Mouse (Mus musculus) spleen, postnatal 14 days (tissue): Measurements from ENCODE around the gene Dclk2.
A peak's percentile ranks its signal among the peaks of the same experiment; 100 is the strongest.

Source experiments
- DNase-seq, 2 experiments: peaks; one replicate each; pipeline ENCODE4 v3.0.0; 2021 to 2022; ENCODE audit warnings: low spot score in 2 of 2

Gene Dclk2

DNA sequence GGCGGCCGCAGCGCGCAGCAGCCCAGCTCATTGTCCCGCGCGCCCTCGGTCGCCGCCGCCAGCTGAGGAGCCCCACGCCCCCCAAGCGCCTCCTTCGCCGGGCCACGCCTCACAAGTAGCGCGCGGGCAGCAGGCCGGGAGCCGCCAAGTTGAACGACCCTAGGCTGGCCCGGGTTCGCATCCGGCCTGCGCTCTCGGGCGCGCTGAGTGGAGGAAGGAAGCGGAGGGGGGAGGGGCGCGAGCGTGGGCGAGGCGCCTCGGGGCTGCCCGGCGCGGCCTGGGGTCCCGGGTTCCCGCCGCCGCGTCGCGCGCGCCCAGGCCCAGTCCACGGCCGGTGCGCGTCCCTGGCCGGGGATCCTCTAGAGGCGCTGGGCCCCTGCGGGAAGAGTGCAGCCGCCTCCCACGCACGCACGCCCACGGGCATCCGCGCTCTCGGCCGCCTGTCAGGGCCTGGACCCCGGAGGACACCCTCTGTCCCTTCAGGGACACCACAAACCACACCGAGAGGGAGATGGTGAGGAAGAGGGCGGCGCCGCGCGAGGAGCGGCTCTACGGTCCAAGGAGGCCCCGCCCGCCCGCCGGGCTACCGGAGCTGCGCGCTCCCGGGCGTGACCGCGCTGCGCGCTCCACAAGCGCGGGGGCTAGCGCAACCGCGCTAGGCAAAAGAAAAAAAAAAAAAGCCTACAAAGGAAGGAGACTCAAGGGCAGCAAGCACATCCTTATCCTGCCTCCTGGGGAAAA lies at the start of gene Dclk2:
Gene Dclk2 (minus strand): TSS at position 510 of the 741 bp plus-strand sequence.
- peak; percentile 47 to 61 for DNase-seq

DNA sequence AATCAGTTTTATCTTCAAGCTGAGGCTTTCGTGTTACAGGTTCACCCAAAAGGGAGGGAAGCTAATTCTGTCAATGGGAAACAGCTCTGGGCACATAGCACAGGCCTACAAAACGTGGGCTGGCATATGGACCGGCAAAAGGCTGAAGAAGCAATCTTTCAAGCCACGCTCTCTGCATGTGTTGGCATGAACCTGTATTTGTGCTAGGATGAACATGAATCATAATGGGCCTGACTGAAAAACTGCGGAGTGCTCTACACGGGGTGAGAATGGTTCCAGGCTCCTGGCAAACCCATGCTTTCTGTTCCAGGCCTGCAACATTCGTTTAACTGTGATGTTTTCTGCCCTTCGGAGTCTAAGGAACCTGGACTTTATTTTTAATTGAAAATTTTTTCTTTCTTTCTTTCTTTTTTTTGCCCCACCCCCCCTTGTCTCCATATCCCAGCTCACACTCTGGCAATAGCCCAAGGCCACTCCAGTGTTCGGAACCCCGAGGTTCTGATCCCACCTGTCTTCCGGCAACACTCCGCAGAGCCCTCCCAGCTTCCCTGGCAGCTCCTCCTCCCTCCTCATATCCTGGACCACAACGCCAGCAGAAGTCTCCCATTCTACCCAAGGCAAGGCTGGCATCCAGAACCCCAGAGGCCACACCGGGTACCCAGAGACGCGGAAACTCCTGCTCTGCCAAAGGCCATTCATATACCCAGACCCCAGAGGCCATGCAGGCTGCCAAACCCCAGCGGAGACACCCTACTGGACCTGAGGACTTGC lies 42.2 kb upstream of the Dclk2 start:
- DNase-seq: no peak

DNA sequence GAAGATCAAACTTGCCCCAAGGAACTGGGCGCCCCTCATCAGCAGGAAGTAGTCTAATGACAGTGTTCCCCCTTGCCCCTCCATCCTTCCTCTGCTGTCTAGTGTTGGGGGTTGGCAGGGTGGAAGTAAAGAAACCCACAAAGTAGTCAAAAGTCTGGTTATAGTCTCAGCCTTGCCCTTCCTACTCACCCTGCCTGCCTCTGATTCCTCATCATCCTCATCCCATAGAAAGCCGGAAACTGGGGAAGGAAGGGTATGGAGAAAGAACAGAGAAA lies 40.7 kb upstream of the Dclk2 start:
- no peak for DNase-seq

DNA sequence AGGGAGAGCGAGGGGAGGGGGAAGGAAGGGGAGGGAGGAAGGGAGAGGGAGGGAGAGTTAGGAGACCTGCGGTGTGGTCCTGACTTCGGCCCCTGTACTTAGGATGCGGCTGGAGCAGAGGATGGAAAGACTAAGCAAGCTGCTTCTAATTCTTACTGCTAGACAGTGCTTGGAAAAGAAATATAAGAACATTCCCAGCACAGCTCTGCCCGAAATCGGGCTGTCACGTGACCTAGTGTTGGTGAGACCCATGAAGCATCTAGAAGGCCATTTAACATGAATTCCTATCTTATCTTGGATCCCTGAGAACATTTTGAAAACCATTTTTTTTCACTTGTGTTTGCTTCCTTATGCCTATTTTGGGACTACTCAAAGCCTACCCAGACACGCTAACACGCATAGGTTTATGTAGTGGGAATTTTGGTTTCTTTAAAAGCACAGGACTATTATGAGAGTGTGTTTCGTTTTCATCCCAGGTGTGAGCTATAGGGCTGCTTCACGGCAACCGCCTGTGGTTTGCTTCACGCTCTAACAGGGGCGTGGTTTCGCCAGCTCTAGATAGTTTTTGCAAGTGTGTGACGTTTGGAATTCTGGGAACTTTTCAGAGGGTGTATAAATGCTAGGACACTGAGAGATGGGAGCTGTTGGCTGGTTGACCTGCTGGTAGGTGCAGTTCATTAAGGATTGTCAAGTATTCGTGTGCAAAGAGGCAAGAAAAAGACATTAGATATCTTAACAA lies 40.2 kb upstream of the Dclk2 start:
- DNase-seq: no peak

DNA sequence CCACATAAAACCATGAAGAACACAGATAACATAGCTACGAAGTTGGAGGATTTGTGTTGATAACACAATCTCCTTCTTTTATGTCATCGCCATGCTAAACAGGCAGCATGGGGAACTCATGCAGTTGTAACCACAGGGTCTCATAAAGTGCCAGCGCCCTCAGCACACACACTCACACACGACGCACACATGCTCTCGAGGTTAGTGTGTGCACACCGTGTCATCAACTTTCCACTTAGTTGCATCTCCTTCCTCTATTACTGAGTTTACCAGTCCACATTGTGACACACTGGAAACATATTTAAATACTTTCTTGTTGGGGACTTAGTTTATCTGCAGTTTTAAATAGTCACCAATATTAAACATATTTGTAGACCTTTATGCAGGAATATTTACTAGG lies 38.4 kb upstream of the Dclk2 start:
- no peak for DNase-seq

DNA sequence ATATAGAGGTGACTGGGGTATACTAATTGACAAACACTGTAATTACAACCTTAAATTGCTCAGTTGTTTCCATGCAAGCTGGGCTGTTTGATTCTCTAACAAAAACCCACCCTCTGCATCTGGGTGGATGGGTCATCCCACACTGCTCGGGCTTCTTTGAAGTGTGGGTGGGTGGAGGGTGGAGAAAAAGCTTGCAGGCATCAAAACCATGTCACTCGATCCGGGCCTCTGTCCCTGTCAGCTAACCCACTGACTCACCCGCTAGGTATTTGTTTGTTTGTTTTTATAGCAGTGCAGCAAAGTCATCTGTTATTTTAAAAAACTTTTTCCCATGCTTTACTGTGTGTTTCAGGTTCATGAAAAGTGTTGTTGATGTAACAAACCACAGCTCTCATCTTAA lies 34.7 kb upstream of the Dclk2 start:
- DNase-seq: no peak

DNA sequence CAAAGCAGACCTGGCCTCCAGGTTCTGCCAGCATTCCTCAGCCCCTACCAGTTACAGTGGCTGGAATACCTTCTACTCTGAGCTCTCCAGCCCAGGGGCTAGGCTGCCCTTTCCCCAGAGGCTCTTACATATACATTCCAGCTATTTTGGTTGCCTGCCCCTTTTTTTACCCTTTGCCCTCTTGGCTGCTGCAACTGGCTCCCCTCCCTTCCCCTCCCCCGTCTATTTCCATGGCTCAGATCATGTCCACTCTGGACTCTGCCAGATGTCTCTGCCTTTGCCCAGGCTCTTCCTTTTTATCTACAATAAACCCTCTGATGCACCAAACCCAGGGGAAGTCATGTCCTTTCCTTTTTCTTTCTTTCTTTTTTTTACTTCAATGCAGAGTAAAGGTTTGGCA lies 33.9 kb upstream of the Dclk2 start:
- DNase-seq: no peak

DNA sequence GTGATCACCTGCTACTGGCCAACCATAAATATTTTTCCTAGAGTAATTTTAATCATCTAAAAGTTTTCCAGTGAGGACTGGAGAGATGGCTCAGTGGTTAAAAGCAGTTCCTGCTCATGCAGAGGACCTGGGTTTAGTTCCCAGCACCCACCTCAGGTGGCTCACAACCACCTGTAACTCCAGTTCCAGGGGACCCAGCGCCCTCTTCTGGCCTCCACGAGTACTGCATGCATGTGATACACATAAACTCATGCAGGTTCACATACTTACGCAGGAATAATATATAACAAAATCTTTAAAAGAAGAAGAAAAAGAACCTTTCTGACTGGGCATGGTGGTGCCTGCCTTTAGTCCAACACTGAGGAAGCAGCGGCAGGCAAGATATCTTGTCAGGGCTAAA lies 33.2 kb upstream of the Dclk2 start:
- no peak for DNase-seq

DNA sequence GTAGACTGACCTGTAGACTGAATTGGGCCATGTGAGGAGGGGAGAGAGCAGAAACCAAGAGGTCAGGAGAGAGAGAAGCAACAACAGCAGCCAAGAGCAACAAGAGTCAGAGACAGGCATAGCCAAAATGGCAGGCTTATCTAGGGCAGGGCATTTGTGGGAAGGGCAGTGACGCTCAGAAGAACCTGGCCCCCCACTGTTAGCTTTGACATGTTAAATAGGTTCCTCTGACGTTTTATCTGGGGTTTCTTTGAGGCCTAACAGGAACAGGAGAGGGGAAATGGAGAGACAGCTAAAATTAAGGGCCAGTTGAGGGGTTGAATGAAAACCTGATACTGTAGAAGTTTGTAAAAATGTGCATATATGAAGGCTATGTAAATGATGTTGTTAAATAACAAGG lies 30.0 kb upstream of the Dclk2 start:
- no peak for DNase-seq

DNA sequence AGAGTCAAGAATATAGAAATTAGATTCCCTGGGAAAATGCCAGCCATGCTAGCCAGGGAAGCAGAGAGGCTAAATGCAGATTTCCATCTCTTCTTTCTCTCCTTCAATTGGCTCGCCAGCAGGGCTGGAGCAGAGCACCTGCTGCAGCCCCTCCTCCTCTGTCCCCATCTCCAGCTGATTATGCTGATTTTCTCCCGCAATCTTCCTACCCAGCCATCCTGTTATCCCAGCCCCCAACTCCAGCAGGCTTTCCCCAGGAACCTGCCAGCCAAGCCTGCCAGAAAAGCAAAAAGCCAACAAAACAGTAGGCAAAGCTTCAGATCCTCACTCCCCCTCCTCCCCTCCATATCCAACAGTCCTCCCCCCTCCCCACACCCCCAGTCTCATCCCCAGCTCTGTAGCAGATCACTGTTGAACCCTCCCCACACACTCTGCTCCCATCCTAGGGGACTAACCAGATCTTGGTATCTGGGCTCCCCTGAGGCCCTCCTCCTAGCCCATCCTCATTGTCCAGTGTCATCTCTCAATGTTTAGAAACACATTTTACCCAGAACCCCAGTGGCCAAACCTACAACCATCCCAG lies 15.7 kb upstream of the Dclk2 start:
- no peak for DNase-seq

DNA sequence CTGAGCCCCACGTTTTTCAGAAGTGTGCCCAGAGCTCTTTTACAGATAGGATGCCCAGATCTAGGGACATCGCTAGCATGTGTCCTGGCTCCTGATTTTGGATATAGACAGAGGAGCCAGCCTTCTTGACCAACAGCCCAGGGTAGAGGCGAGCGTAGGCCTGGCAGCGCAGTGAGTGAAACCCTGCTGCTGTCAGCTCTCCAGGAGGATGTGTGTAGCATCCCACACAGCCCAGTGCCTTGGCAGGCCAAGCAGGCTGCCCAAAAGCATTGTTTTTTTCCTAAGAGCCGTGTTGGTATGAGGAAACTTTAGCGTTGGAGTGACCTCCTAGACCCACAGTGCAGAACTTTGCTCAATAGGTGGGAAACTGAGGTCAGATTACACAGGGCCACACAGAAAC lies 12.8 kb upstream of the Dclk2 start:
- no peak for DNase-seq

DNA sequence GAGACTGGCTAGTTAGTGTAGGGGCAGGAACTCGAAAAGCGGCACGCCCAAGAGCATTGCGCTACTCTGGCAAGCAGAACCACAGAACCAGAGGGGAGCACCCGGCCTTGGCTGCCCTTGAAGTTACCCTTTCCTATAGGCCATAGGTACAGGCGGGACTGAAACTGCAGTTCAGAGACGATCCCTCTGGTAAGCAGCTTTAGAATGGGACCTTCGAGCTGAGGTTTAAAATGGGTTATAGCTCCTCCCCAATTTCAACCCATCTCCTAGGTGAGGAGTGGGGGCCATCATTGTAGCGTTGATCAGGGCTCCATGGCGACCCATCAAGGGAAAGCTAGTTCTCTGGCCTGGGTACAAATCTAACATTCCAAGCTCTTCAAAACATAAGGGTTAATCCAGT lies 3.0 kb upstream of the Dclk2 start:
- DNase-seq: no peak

DNA sequence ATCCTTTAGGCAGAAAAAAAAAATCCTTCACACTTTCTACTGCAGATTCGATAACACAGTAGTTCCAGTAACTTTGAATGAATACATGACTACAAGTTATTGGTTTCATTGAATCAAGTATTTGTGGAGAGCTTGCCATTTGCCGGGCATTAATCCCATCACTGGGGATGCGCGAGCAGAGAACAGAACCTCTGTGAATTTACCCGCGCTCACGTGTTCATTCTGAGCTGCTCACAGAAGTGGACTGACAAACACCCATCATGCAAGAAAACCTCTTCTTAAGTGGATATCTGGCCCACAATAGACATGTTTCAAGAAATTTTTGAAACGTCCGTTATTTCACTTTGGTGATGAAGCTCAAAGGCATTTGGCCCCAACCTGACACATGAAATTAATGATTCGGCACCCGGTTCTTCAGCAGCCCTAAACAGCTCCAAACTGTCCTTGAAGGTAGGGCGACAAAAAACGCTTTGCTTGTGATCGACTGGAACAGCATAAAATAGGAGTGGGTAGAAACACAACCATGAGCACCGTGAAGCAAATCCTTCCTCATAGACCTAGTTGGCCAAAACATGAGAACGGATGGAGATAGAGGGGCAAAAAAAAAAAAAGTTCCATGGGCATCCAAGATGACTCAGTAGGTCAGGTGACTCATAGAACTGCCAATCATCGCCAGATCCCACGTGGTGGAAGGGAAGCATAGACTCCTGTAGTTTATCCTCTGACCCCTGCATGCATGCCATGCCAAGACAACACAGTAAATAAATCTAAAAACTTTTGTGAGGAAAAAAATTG lies 726 bp upstream of the Dclk2 start:
- no peak for DNase-seq

DNA sequence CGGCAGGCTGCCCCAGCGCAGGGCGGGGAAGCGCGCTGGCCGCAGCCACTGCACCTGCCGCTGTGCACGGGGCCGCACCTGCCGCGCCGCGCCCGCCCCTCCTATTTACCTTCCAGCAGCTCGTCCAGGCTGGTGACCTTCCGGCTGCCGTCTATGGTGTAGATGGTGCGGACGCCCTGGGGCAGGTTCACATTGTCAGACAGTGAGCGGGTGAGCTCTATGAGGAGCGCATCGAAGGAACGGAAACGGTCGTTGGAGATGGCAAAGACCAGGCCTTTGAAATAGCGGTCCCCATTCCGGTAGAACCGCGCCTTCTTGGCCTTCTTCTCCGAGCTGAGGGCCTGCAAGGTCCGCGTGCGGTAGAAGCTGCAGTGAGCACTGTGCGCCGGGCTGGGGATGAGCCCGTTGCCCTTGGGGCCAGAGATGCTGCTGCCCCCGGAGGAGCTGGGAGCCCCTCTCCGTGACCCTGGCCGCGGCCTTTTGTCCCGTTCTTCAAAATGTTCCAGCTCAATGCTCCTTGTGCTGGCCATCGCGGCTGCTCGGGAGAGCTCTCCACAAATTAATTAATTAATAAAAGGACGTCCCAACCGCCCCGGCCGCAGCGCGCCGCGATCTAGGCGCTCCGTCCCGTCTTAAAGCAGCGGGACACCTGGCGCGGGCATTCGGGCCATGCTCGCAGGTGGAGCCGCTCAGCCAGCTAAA lies 860 bp downstream of the Dclk2 start:
- DNase-seq: no peak

DNA sequence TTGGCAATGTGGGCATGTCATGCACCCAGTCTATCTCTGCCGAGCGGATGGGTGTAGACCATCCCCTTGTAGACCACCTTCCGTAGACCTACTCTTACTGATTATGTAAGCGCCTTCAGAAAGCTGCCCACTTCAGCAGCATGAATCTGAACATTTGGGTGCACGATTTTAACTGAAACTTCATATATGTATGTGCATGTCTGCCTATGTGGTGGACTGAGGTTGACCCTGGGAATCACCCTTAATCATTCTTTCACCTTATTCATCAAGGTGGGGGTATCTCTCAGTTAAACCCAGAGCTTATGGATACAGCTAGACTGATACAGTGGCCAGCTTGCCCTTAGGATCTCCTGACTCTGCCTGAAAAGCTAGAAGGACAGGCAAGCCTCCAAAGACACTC lies 3.6 kb downstream of the Dclk2 start:
- DNase-seq: no peak

DNA sequence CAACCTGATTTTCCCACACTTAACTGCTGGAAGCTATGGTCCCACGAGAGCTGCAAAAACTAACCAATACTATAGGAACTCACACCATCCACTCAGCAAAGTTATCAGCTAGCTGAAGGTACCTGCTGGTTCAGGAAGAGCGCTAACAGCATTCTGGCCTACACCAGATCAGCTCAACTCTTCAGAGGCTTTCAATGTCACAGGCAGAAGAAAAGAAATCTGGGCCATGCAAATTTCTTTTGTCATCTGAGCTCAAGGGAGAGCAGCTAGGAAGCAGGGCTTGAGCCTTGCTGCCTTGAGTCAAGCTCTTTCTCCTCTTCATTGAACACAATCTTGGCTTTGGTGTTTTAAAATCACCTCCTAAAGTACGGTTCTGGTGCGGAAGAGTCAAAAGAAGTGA lies 4.0 kb downstream of the Dclk2 start:
- no peak for DNase-seq

DNA sequence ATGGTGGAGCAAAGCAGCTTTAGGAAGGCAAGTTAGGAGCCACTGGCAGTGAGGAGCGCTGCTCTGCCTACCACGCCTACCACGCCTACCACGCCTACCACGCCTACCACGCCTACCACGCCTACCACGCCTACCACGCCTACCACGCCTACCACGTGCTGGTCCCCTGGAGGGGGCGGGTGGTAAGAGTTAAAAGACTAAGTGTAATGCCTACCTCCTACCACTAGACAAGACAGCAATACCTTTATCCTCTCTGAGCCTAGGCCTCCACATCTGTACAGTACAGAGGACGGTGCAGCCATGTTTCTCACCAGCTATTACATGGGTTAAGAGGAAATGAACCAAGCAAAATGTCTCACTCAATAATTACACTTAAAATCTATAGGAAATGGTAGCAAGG lies 5.4 kb downstream of the Dclk2 start:
- DNase-seq: no peak

DNA sequence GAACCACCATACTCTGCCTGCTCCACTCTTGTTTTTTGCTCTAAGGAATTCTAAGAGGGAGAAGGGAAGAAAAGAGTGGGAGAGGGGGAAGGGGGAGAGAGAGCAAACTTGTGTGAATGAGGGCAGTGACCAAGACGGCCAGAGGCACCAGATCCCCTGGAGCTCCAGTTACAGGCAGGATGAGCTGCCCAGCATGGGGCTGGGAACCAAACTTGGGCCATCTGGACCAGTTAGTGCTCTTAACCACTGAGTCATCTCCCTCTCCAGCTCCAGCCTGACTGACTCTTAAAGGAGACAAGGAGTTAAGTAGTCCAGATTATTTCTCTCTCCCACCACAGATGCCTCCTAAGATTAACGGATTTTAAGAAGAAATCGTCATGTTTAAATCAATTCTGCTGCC lies 6.3 kb downstream of the Dclk2 start:
- no peak for DNase-seq

DNA sequence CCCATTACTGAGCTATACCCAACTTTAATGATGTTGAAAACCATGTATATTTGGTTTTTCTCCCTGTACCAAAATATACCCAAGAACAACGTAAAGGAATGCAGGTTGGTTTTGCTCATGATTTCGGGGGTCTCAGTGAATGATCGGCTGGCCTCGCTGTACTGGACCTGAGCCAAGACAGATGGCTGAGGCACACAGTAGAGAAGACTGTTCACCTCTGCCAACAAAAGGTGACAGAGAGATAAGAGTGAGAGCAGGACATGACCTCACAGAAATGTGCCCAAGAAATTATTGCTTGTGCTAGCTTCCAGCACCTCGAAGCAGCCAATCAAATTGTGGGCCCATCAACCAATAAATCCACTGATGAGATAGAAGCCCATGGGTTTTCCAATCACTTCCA lies 22.3 kb downstream of the Dclk2 start:
- no peak for DNase-seq

DNA sequence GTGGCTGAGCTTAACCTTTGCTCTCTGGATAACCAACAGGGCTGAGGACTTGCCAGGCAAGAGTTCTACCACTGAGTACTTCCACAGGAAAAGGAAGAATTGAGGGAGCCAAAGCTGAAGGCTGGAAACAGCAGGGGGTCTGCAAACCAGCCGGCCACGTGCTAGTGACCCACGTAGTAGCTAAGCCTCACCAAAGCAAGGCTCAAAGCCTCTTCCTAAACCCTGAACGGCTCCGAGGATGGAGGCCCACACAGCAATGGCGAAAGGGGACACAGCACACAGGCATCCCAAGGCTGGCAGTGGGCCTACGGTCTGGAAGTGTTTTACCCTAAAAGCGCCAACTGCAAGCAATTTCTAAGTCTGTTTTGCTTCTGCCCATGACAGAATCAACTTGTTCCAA lies 23.1 kb downstream of the Dclk2 start:
- no peak for DNase-seq

DNA sequence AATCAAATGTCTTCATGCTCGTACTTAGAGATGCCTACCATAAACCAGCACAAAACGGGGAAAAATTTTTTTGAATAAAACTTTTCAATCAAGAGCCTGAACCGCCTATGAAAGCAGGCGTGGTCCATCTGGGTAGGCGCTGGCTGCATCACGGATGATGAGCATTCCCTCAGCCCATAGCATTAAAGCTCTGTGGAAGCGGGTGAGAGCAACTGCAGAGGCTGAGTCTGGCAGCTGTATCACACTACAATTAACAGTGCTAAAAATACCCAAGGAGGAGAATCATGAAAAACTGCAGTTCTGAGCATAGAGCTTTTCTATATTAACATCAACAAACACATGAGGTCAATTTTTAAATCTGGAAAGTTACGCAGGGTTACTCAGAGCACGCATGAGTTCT lies 23.6 kb downstream of the Dclk2 start:
- DNase-seq: no peak
